Mouse (Mus musculus) forebrain, embryonic 16.5 days (tissue): ENCODE measurements around the gene Tmbim6. TPM values are rescaled to one million over a fixed set of nuclear protein-coding genes. Genes with fewer than 3 reads are reported as not detected.

ENCODE experiments used
- ATAC-seq: fragments of 200-750 bp; cut with Nextera tagmentation; 2 replicates; pipeline ENCODE4 v1.8.0; 2017; ENCODE audit warnings: mild to moderate bottlenecking, moderate library complexity
- H3K27ac ChIP-seq: fragments of 300-500 bp; sonication (generic); 2 replicates; pipeline ENCODE4 v1.5.1; 2014; ENCODE audit warnings: low read length, control low read depth
- H3K27me3 ChIP-seq: fragments of 300-500 bp; sonication (generic); replicated peaks from 2 replicates; pipeline ENCODE4 v1.6.1; 2014; ENCODE audit warnings: low read length; ENCODE audit not compliant: control insufficient read depth, insufficient read depth
- H3K36me3 ChIP-seq: fragments of 300-500 bp; sonication (generic); 2 replicates; pipeline ENCODE4 v1.6.1; 2014; ENCODE audit not compliant: control insufficient read depth, insufficient read depth
- H3K4me1 ChIP-seq: fragments of 300-500 bp; sonication (generic); replicated peaks from 2 replicates; pipeline ENCODE4 v1.6.1; 2014; ENCODE audit warnings: low read length; ENCODE audit not compliant: control insufficient read depth, insufficient read depth
- H3K4me2 ChIP-seq: fragments of 300-500 bp; sonication (generic); 2 replicates; pipeline ENCODE4 v1.6.1; 2014; ENCODE audit warnings: mild to moderate bottlenecking, low read length, control low read depth
- H3K4me3 ChIP-seq: fragments of 300-500 bp; sonication (generic); replicated peaks from 2 replicates; pipeline ENCODE4 v1.5.1; 2014; ENCODE audit warnings: mild to moderate bottlenecking, low read length, control low read depth
- H3K9ac ChIP-seq: fragments of 300-500 bp; sonication (generic); replicated peaks from 2 replicates; pipeline ENCODE4 v1.6.1; 2014; ENCODE audit warnings: low read depth, low read length, control low read depth
- H3K9me3 ChIP-seq: fragments of 300-500 bp; sonication (generic); 2 replicates; pipeline ENCODE4 v1.6.1; 2016; ENCODE audit warnings: low read length; ENCODE audit not compliant: control insufficient read depth
- WGBS: fragments of 180-500 bp; shearing (Covaris S2); extraction: QIAGEN DNeasy Blood & Tissue Kit; methylation state at CpG from one replicate; pipeline ENCODE4 v1.1.7; 2014; 5-methylcytosine and 5-hydroxymethylcytosine counted together
- polyA plus RNA-seq: library from polyadenylated mRNA; unstranded; fragments of >200 nt; fragmentation: Nextera tagmentation; extraction: Ambion mirVana; gene quantifications from 2 replicates; pipeline ENCODE4 v1.2.1, GENCODE M21; 2015

The Tmbim6 gene
- polyA plus RNA-seq, 1 experiment from 2014 or later: 273 TPM

DNA sequence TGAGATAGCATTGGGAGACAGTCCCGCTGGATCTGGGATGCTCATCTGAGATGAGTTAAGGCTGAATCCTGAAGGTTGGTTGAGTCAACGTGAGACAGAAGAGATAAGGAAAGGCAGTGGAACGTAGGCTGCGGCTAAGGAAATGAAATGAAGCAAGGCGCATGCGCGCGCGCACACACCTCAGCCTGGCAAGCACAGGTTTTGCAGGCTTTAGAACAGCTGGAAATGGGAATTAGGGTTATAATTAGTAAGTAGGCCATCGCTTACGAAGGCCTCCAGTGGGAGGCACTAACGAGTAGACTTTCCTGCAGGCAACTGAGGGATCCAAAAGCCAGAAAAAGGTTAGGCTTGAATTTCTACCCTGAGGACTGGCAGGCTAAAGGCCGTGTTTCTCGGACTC, 19.1 kb downstream of the Tmbim6 start:
- no peak overlapping the region for H3K27ac ChIP-seq
- peaks cover 21% of the 10 kb centered on the region for H3K36me3 ChIP-seq
- H3K27me3 ChIP-seq: no peaks in the 10 kb centered on the region
- no peak overlapping the region for H3K4me2 ChIP-seq
- ATAC-seq: no peak
- 0 out of 2 replicates have a peak, but pooled peaks cover 2% of the 10 kb centered on the region for H3K4me1 ChIP-seq
- H3K4me3 ChIP-seq: no peak overlapping the region
- no peaks in the 10 kb centered on the region for H3K9me3 ChIP-seq
- WGBS: 59% methylated on average over 14 of the region's 14 CpGs
- H3K9ac ChIP-seq: no peak overlapping the region

DNA sequence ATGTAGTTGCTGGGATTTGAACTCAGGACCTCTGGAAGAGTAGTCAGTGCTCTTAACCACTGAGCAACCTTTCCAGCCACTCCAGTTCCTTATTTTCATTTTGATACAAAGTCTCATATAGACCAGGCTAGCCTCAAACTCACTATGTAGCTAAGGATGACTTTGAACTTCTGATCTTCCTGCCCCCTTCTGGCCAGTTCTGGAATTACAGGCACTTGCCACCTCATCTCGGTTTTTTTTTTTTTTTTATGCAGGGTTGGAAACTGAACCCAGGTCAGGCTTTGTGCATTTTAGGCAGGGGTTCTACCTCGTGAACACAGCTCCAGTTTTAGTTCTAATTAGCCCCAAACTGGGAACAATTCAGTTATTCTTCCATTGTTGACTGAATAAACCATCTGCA, 23.1 kb downstream of the Tmbim6 start:
- 18% methylated on average over 2 of the region's 2 CpGs for WGBS
- peaks cover 8% of the 10 kb centered on the region for H3K4me1 ChIP-seq
- H3K9ac ChIP-seq: no peak overlapping the region
- H3K27ac ChIP-seq: no peak overlapping the region
- no peak overlapping the region for H3K4me2 ChIP-seq
- ATAC-seq: no peak
- no peaks in the 10 kb centered on the region for H3K27me3 ChIP-seq
- no peaks in the 10 kb centered on the region for H3K36me3 ChIP-seq
- no peak overlapping the region for H3K4me3 ChIP-seq
- no peaks in the 10 kb centered on the region for H3K9me3 ChIP-seq

DNA sequence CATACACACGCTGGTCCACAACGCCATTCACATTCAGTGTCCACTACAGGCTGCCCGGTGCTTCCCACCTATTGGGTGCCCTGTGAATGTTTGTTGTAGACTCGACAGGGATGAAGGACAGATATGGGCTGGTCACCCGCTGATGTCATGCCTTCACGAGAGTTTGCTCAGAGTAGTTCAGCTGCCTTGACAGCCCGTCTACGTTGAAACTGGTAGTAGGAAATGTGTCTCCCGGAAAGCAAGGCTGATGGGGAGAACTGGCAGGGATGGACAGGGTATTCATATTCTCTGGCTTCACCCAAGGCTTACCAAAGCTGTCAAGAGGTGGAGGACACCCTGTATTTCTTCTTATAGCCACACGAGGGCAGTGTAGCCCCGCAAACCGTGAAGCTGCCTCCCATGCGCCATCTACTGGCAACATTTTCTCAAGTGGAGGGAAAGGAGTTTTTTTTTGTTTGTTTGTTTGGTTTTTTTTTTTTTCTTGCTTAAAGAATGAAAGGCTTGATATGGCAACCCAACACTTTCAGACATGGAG, 23.7 kb downstream of the Tmbim6 start:
- H3K4me1 ChIP-seq: peaks cover 11% of the 10 kb centered on the region
- ATAC-seq: peak; percentile 34

GRCm38 (mm10) chr15:99416957-99417356, 24.3 kb downstream of the Tmbim6 start:
- no peaks in the 10 kb centered on the region for H3K27me3 ChIP-seq
- no peak overlapping the region; the same call in 1 of the 2 replicates for H3K4me2 ChIP-seq
- no peaks in the 10 kb centered on the region for H3K36me3 ChIP-seq
- no peak for ATAC-seq
- H3K4me1 ChIP-seq: peaks cover 11% of the 10 kb centered on the region
- WGBS: 29% methylated on average over 4 of the region's 4 CpGs
- no peak overlapping the region for H3K27ac ChIP-seq
- no peak overlapping the region for H3K9ac ChIP-seq
- H3K9me3 ChIP-seq: no peaks in the 10 kb centered on the region
- H3K4me3 ChIP-seq: no peak overlapping the region

More for the DNA sequence above, 23.7 kb downstream of the Tmbim6 start:
- Histone ChIP-seq H3K4me3 (no peak overlapping the region), H3K4me2 (no peak overlapping the region; the same call in 1 of the 2 replicates), H3K27me3 (no peaks in the 10 kb centered on the region), H3K9ac (no peak overlapping the region), H3K36me3 (no peaks in the 10 kb centered on the region), H3K9me3 (no peaks in the 10 kb centered on the region), H3K27ac (no peak overlapping the region)
- 20% methylated on average over 13 of the region's 13 CpGs for WGBS

- Histone ChIP-seq H3K9ac (no peak overlapping the region), H3K27ac (no peak overlapping the region), H3K4me3 (no peak overlapping the region), H3K27me3 (no peaks in the 10 kb centered on the region), H3K36me3 (no peaks in the 10 kb centered on the region), H3K9me3 (no peaks in the 10 kb centered on the region), H3K4me1 (peaks cover 11% of the 10 kb centered on the region), H3K4me2 (no peak overlapping the region)
- ATAC-seq: no peak
- 44% methylated on average over 17 of the region's 17 CpGs for WGBS
Observed at GRCm38 (mm10) chr15:99417692-99418271, 25.1 kb downstream of the Tmbim6 start.

GRCm38 (mm10) chr15:99420101-99420500, 27.4 kb downstream of the Tmbim6 start:
- 12% methylated on average over 5 of the region's 5 CpGs for WGBS

GRCm38 (mm10) chr15:99420521-99421014, 27.9 kb downstream of the Tmbim6 start:
- ATAC-seq: peak; percentile 61
- H3K4me1 ChIP-seq: peaks cover 11% of the 10 kb centered on the region
- peak overlapping the region; percentile 73 for H3K27ac ChIP-seq
- 3% methylated on average over 12 of the region's 12 CpGs for WGBS
- no peaks in the 10 kb centered on the region for H3K27me3 ChIP-seq
- H3K9ac ChIP-seq: no peak overlapping the region
- peak overlapping the region; percentile 5; the same call in 1 of the 2 replicates for H3K4me2 ChIP-seq
- peaks cover 4% of the 10 kb centered on the region; the same call in 1 of the 2 replicates for H3K36me3 ChIP-seq
- H3K4me3 ChIP-seq: no peak overlapping the region
- H3K9me3 ChIP-seq: no peaks in the 10 kb centered on the region

More at GRCm38 (mm10) chr15:99420101-99420500, 27.4 kb downstream of the Tmbim6 start:
- peaks cover 2% of the 10 kb centered on the region; the same call in 1 of the 2 replicates for H3K36me3 ChIP-seq
- peaks cover 11% of the 10 kb centered on the region for H3K4me1 ChIP-seq
- H3K4me3 ChIP-seq: no peak overlapping the region
- H3K27me3 ChIP-seq: no peaks in the 10 kb centered on the region
- ATAC-seq: no peak
- H3K9ac ChIP-seq: no peak overlapping the region
- H3K9me3 ChIP-seq: no peaks in the 10 kb centered on the region
- H3K27ac ChIP-seq: peak overlapping the region; percentile 73; the same call in 1 of the 2 replicates
- no peak overlapping the region for H3K4me2 ChIP-seq

DNA sequence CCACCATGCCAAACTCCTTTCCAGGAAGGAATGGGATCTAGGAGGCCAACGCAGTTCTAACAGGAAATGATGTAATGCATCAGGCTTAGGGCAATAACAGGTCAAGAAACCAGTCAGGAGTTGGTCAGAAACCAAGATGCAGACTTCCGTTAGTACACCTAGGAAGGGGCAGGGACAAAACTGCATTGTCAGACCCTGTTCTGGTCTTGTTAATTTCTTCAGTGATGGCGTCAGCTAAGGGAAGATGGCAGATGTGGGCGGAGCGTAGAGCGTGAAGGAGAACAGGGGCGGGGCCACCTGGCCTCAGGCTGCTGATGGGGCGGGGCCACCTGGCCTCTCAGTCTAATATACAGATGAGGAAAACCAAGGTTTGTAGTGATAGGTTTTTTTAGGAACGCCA, 28.5 kb downstream of the Tmbim6 start:
- no peaks in the 10 kb centered on the region for H3K27me3 ChIP-seq
- H3K4me2 ChIP-seq: no peak overlapping the region
- peaks cover 4% of the 10 kb centered on the region; the same call in 1 of the 2 replicates for H3K36me3 ChIP-seq
- H3K27ac ChIP-seq: peak overlapping the region; percentile 73
- ATAC-seq: no peak
- WGBS: 85% methylated on average over 9 of the region's 9 CpGs
- no peak overlapping the region for H3K4me3 ChIP-seq
- no peak overlapping the region for H3K9ac ChIP-seq
- H3K9me3 ChIP-seq: no peaks in the 10 kb centered on the region
- H3K4me1 ChIP-seq: peaks cover 11% of the 10 kb centered on the region

GRCm38 (mm10) chr15:99421676-99422075, 29.0 kb downstream of the Tmbim6 start:
- no peak overlapping the region for H3K4me2 ChIP-seq
- H3K36me3 ChIP-seq: peaks cover 4% of the 10 kb centered on the region; the same call in 1 of the 2 replicates
- H3K9ac ChIP-seq: no peak overlapping the region
- no peaks in the 10 kb centered on the region for H3K27me3 ChIP-seq
- ATAC-seq: no peak
- no peaks in the 10 kb centered on the region for H3K9me3 ChIP-seq
- H3K27ac ChIP-seq: no peak overlapping the region; the same call in 1 of the 2 replicates
- no peak overlapping the region for H3K4me3 ChIP-seq
- 81% methylated on average over 8 of the region's 8 CpGs for WGBS
- H3K4me1 ChIP-seq: peaks cover 9% of the 10 kb centered on the region
